Mouse (Mus musculus) heart, embryonic 15.5 days (tissue): ENCODE measurements around the gene Smagp. TPM values are rescaled to one million over a fixed set of nuclear protein-coding genes. Genes with fewer than 3 reads are reported as not detected.

Experiments used
- ATAC-seq: fragments of 200-750 bp; cut with Nextera tagmentation; replicated peaks from 2 replicates; pipeline ENCODE4 v1.8.0; 2017; ENCODE audit warnings: low read depth, moderate TSS enrichment; ENCODE audit not compliant: insufficient number of reproducible peaks, insufficient read depth, low FRiP score
- H3K27ac ChIP-seq: fragments of 300-500 bp; sonication (generic); 2 replicates; pipeline ENCODE4 v1.5.1; 2015; ENCODE audit warnings: mild to moderate bottlenecking, inconsistent platforms
- H3K27me3 ChIP-seq: fragments of 300-500 bp; sonication (generic); 2 replicates; pipeline ENCODE4 v1.6.1; 2015; ENCODE audit warnings: inconsistent platforms
- H3K36me3 ChIP-seq: fragments of 300-500 bp; sonication (generic); 2 replicates; pipeline ENCODE4 v1.6.1; 2015; ENCODE audit warnings: mild to moderate bottlenecking, inconsistent platforms
- H3K4me1 ChIP-seq: fragments of 300-500 bp; sonication (generic); replicated peaks from 2 replicates; pipeline ENCODE4 v1.6.1; 2015; ENCODE audit warnings: inconsistent platforms
- H3K4me2 ChIP-seq: fragments of 300-500 bp; sonication (generic); 2 replicates; pipeline ENCODE4 v1.6.1; 2015; ENCODE audit warnings: inconsistent platforms, mild to moderate bottlenecking, moderate library complexity
- H3K4me3 ChIP-seq: fragments of 300-500 bp; sonication (generic); 2 replicates; pipeline ENCODE4 v1.5.1; 2015; ENCODE audit warnings: mild to moderate bottlenecking, inconsistent platforms
- H3K9ac ChIP-seq: fragments of 300-500 bp; sonication (generic); 2 replicates; pipeline ENCODE4 v1.6.1; 2015; ENCODE audit warnings: mild to moderate bottlenecking, inconsistent platforms
- H3K9me3 ChIP-seq: fragments of 300-500 bp; sonication (generic); replicated peaks from 2 replicates; pipeline ENCODE4 v1.6.1; 2016; ENCODE audit warnings: inconsistent platforms
- WGBS: fragments of 180-500 bp; shearing (Covaris S2); methylation state at CpG from one replicate; pipeline ENCODE4 v1.1.7; 2015; ENCODE audit warnings: mixed read lengths; 5-methylcytosine and 5-hydroxymethylcytosine counted together
- polyA plus RNA-seq: library from polyadenylated mRNA; unstranded; fragments of >200 nt; fragmentation: Nextera tagmentation; extraction: Ambion mirVana; gene quantifications from 2 replicates; pipeline ENCODE4 v1.2.1, GENCODE M21; 2015

Smagp gene
- polyA plus RNA-seq, 1 experiment from 2014 or later: 15.3 TPM

GRCm38 (mm10) chr15:100665411-100666218, 28.9 kb upstream of the Smagp start:
- ATAC-seq: no peak
- Histone ChIP-seq H3K4me2 (peak overlapping the region; percentile 22; the same call in 1 of the 2 replicates), H3K36me3 (no peaks in the 10 kb centered on the region), H3K27ac (peak overlapping the region; percentile 20), H3K9ac (no peak overlapping the region), H3K27me3 (no peaks in the 10 kb centered on the region), H3K9me3 (no peaks in the 10 kb centered on the region), H3K4me1 (peaks cover 12% of the 10 kb centered on the region), H3K4me3 (no peak overlapping the region)
- whole genome bisulfite sequencing: 29% methylated on average over 9 of the region's 9 CpGs

GRCm38 (mm10) chr15:100664813-100665274, 28.1 kb upstream of the Smagp start:
- H3K9ac ChIP-seq: no peak overlapping the region
- no peak for ATAC-seq
- no peak overlapping the region for H3K4me3 ChIP-seq
- peaks cover 12% of the 10 kb centered on the region for H3K4me1 ChIP-seq
- H3K36me3 ChIP-seq: no peaks in the 10 kb centered on the region
- H3K27me3 ChIP-seq: no peaks in the 10 kb centered on the region
- H3K27ac ChIP-seq: no peak overlapping the region
- no peak overlapping the region for H3K4me2 ChIP-seq
- no peaks in the 10 kb centered on the region for H3K9me3 ChIP-seq
- 75% methylated on average over 9 of the region's 9 CpGs for WGBS

GRCm38 (mm10) chr15:100660805-100661204, 24.1 kb upstream of the Smagp start:
- no peaks in the 10 kb centered on the region for H3K36me3 ChIP-seq
- H3K4me1 ChIP-seq: no peaks in the 10 kb centered on the region; the same call in 1 of the 2 replicates
- H3K4me2 ChIP-seq: no peak overlapping the region
- no peak overlapping the region for H3K4me3 ChIP-seq
- no peak overlapping the region for H3K27ac ChIP-seq
- 83% methylated on average over 5 of the region's 5 CpGs for WGBS
- H3K9me3 ChIP-seq: no peaks in the 10 kb centered on the region
- no peak overlapping the region for H3K9ac ChIP-seq
- no peaks in the 10 kb centered on the region for H3K27me3 ChIP-seq
- no peak for ATAC-seq

- 74% methylated on average over 9 of the region's 9 CpGs for WGBS
These were observed 23.6 kb upstream of the Smagp start for GRCm38 (mm10) chr15:100660306-100660705.

GRCm38 (mm10) chr15:100655201-100655600, 18.5 kb upstream of the Smagp start:
- H3K9ac ChIP-seq: no peak overlapping the region
- H3K4me3 ChIP-seq: no peak overlapping the region
- no peak overlapping the region for H3K4me2 ChIP-seq
- no peaks in the 10 kb centered on the region for H3K4me1 ChIP-seq
- 83% methylated on average over 5 of the region's 5 CpGs for WGBS
- no peaks in the 10 kb centered on the region for H3K27me3 ChIP-seq
- ATAC-seq: no peak
- H3K27ac ChIP-seq: no peak overlapping the region
- no peaks in the 10 kb centered on the region for H3K9me3 ChIP-seq
- H3K36me3 ChIP-seq: no peaks in the 10 kb centered on the region

More at GRCm38 (mm10) chr15:100660306-100660705, 23.6 kb upstream of the Smagp start:
- Histone ChIP-seq H3K4me1 (no peaks in the 10 kb centered on the region), H3K9ac (no peak overlapping the region), H3K4me2 (no peak overlapping the region), H3K27me3 (no peaks in the 10 kb centered on the region), H3K27ac (no peak overlapping the region), H3K4me3 (no peak overlapping the region), H3K9me3 (no peaks in the 10 kb centered on the region), H3K36me3 (no peaks in the 10 kb centered on the region)
- no peak for ATAC-seq

GRCm38 (mm10) chr15:100654271-100654670, 17.5 kb upstream of the Smagp start:
- no peak for ATAC-seq
- H3K4me1 ChIP-seq: no peaks in the 10 kb centered on the region
- no peak overlapping the region for H3K9ac ChIP-seq
- H3K27ac ChIP-seq: no peak overlapping the region
- H3K36me3 ChIP-seq: no peaks in the 10 kb centered on the region
- no peak overlapping the region for H3K4me3 ChIP-seq
- 76% methylated on average over 1 of the region's 1 CpGs for WGBS
- no peak overlapping the region for H3K4me2 ChIP-seq
- no peaks in the 10 kb centered on the region for H3K9me3 ChIP-seq
- H3K27me3 ChIP-seq: no peaks in the 10 kb centered on the region

- Histone ChIP-seq H3K4me1 (no peaks in the 10 kb centered on the region), H3K27ac (no peak overlapping the region), H3K36me3 (no peaks in the 10 kb centered on the region), H3K9me3 (no peaks in the 10 kb centered on the region), H3K4me3 (no peak overlapping the region), H3K9ac (no peak overlapping the region), H3K4me2 (no peak overlapping the region), H3K27me3 (no peaks in the 10 kb centered on the region)
- no peak for ATAC-seq
- WGBS: 54% methylated on average over 9 of the region's 9 CpGs
These were observed 14.9 kb upstream of the Smagp start for GRCm38 (mm10) chr15:100651610-100652009.

GRCm38 (mm10) chr15:100650111-100650510, 13.4 kb upstream of the Smagp start:
- Histone ChIP-seq H3K27ac (no peak overlapping the region), H3K4me3 (no peak overlapping the region), H3K4me1 (no peaks in the 10 kb centered on the region), H3K36me3 (no peaks in the 10 kb centered on the region), H3K9ac (no peak overlapping the region), H3K27me3 (peaks cover 3% of the 10 kb centered on the region; the same call in 1 of the 2 replicates), H3K9me3 (no peaks in the 10 kb centered on the region), H3K4me2 (no peak overlapping the region)
- WGBS: 74% methylated on average over 10 of the region's 10 CpGs
- no peak for ATAC-seq

GRCm38 (mm10) chr15:100646161-100646560, 9.4 kb upstream of the Smagp start:
- ATAC-seq: no peak
- Histone ChIP-seq H3K27ac (no peak overlapping the region), H3K9ac (no peak overlapping the region), H3K36me3 (no peaks in the 10 kb centered on the region), H3K4me3 (no peak overlapping the region), H3K27me3 (peaks cover 7% of the 10 kb centered on the region; the same call in 1 of the 2 replicates), H3K4me2 (no peak overlapping the region), H3K4me1 (peaks cover 4% of the 10 kb centered on the region; the same call in 1 of the 2 replicates), H3K9me3 (no peaks in the 10 kb centered on the region)
- WGBS: 71% methylated on average over 6 of the region's 6 CpGs

- no peak overlapping the region for H3K27ac ChIP-seq
- H3K27me3 ChIP-seq: peaks cover 22% of the 10 kb centered on the region
- H3K36me3 ChIP-seq: no peaks in the 10 kb centered on the region
- H3K9me3 ChIP-seq: no peaks in the 10 kb centered on the region
- no peak overlapping the region for H3K9ac ChIP-seq
- ATAC-seq: no peak
- H3K4me3 ChIP-seq: no peak overlapping the region
- peaks cover 17% of the 10 kb centered on the region for H3K4me1 ChIP-seq
- no peak overlapping the region for H3K4me2 ChIP-seq
- WGBS: 90% methylated on average over 7 of the region's 7 CpGs
These were observed 5.7 kb upstream of the Smagp start for GRCm38 (mm10) chr15:100642451-100642850.

- H3K4me3 ChIP-seq: no peak overlapping the region
- H3K36me3 ChIP-seq: no peaks in the 10 kb centered on the region
- no peaks in the 10 kb centered on the region for H3K9me3 ChIP-seq
- peak overlapping the region; percentile 48; the same call in 1 of the 2 replicates for H3K27ac ChIP-seq
- peak overlapping the region; percentile 26 for H3K4me2 ChIP-seq
- H3K9ac ChIP-seq: no peak overlapping the region; the same call in 1 of the 2 replicates
- H3K4me1 ChIP-seq: peaks cover 28% of the 10 kb centered on the region
- WGBS: 53% methylated on average over 11 of the region's 16 CpGs
- no peak for ATAC-seq
- peaks cover 31% of the 10 kb centered on the region for H3K27me3 ChIP-seq
These were observed 4.6 kb upstream of the Smagp start for GRCm38 (mm10) chr15:100641226-100641810.
